Mouse (Mus musculus) hindbrain, postnatal 0 days (tissue): ENCODE results near the gene Gnb1. TPM values are rescaled to one million over a fixed set of nuclear protein-coding genes. Genes with fewer than 3 reads are reported as not detected.

Experiments
- ATAC-seq: fragments of 200-750 bp; cut with Nextera tagmentation; 2 replicates; pipeline ENCODE4 v1.8.0; 2017; ENCODE audit warnings: mild to moderate bottlenecking, moderate TSS enrichment, moderate library complexity
- DNase-seq: peaks from one replicate; pipeline ENCODE4 v3.0.0-alpha.2; 2015; ENCODE audit warnings: low spot score
- H3K27ac ChIP-seq: fragments of 300-500 bp; sonication (generic); 2 replicates; pipeline ENCODE4 v1.5.1; 2014; ENCODE audit warnings: mild to moderate bottlenecking
- H3K27me3 ChIP-seq: fragments of 300-500 bp; sonication (generic); 2 replicates; pipeline ENCODE4 v1.6.1; 2014; ENCODE audit warnings: low read length, mixed read lengths; ENCODE audit not compliant: insufficient read depth
- H3K36me3 ChIP-seq: fragments of 300-500 bp; sonication (generic); 2 replicates; pipeline ENCODE4 v1.6.1; 2014; ENCODE audit warnings: low read length, mixed read lengths; ENCODE audit not compliant: insufficient read depth
- H3K4me1 ChIP-seq: fragments of 300-500 bp; sonication (generic); 2 replicates; pipeline ENCODE4 v1.6.1; 2014; ENCODE audit warnings: antibody characterized with exemption, low read length, mixed read lengths; ENCODE audit not compliant: insufficient read depth
- H3K4me2 ChIP-seq: fragments of 300-500 bp; sonication (generic); 2 replicates; pipeline ENCODE4 v1.6.1; 2014; ENCODE audit warnings: low read depth, mild to moderate bottlenecking, low read length, moderate library complexity, mixed read lengths
- H3K4me3 ChIP-seq: fragments of 300-500 bp; sonication (generic); 2 replicates; pipeline ENCODE4 v1.5.1; 2014; ENCODE audit warnings: low read length
- H3K9ac ChIP-seq: fragments of 300-500 bp; sonication (generic); replicated peaks from 2 replicates; pipeline ENCODE4 v1.6.1; 2014; ENCODE audit warnings: mild to moderate bottlenecking, low read length, moderate library complexity, mixed read lengths
- H3K9me3 ChIP-seq: fragments of 300-500 bp; sonication (generic); 2 replicates; pipeline ENCODE4 v1.6.1; 2016; ENCODE audit warnings: low read length, mixed read lengths
- CTCF ChIP-seq: IDR thresholded peaks from 2 replicates; pipeline ENCODE4 v1.5.1; 2016; ENCODE audit warnings: antibody characterized with exemption, control low read depth, low read depth
- WGBS: fragments of 180-500 bp; shearing (Covaris S2); extraction: QIAGEN DNeasy Blood & Tissue Kit; methylation state at CpG from one replicate; pipeline ENCODE4 v1.1.7; 2014; 5-methylcytosine and 5-hydroxymethylcytosine counted together
- polyA plus RNA-seq: library from polyadenylated mRNA; unstranded; fragments of >200 nt; fragmentation: Nextera tagmentation; extraction: Ambion mirVana; gene quantifications from 2 replicates; pipeline ENCODE4 v1.2.1, GENCODE M21; 2015
- total RNA-seq: library from RNA; depleted of rRNA; stranded (reverse); fragments of >200 nt; gene quantifications from 2 replicates; pipeline ENCODE4 v1.2.3, GENCODE M21; 2014

Gene Gnb1
- total and polyA plus RNA-seq, 2 experiments from 2014 or later = 456 to 1,230 TPM

DNA sequence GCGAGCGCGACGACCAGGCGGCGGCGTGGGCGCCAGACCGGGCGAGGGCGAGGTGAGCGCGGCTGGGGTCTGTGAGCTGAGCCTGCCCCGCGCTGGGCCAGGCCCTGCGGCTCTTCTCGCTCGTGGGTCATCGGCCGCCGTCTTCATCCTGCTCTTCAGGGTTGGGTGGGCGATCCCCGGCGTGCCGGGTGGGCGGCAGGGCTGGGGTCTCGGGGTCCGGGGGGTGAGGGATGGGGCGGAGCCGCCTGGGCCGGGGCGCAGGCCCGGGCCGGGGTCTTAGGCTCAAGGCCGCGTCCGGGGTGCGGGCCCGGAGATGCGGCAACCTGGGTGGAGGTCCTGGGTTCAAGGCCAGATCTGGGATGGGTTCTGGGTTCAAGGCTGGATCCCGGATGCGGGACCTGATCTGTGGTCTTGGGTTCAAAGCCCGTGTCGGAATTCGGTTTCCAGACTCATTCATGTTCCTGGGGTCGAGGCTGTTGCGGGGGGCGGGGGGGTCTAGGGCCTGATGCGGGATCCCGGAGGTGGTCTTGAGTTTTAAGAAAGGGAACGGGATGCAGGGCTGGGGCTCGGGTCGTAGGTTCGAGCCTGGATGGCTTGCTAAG lies 469 bp downstream of the Gnb1 start:
- peak overlapping the region; percentile 99 for H3K4me3 ChIP-seq
- H3K27me3 ChIP-seq = no peaks in the 10 kb centered on the region
- WGBS = 1% methylated on average over 54 of the region's 54 CpGs
- no peak for TF ChIP-seq CTCF
- H3K4me1 ChIP-seq = peaks cover 25% of the 10 kb centered on the region
- no peaks in the 10 kb centered on the region for H3K36me3 ChIP-seq
- H3K9ac ChIP-seq = peak overlapping the region; percentile 100
- H3K27ac ChIP-seq = peak overlapping the region; percentile 98
- DNase-seq (peak; percentile 55), ATAC-seq (peak; percentile 72)
- H3K9me3 ChIP-seq = no peaks in the 10 kb centered on the region
- peak overlapping the region; percentile 75 for H3K4me2 ChIP-seq

DNA sequence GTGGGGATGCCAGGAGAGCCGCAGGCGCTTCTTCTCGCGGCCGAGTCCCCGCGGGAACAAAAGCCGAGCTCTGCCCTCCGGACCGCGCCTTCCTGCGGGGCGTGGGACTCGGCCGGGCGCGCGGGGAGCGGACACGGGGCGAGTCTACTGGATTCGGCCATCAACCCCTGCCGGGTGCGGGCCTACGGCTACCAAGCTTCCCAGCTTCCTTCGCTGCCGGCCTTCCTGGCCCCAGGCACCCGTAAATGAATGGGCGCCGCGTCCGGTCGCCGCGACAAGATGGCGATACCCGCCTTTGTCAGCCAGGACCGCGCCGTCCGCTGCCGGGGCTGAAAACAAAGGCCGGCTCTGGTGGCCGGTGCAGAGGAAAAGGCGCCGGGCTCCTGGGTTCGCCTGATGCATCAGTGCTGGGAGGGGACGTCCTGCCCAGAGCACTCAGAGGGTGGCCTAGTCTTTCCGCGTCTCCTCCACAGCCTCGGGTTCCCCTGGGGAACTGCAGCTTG lies 1.0 kb downstream of the Gnb1 start:
- DNase-seq (peak; percentile 66), ATAC-seq (peak; percentile 6; the same call in 1 of the 2 replicates)
- TF ChIP-seq CTCF = no peak
- H3K4me2 ChIP-seq = peak overlapping the region; percentile 75
- peaks cover 25% of the 10 kb centered on the region for H3K4me1 ChIP-seq
- peak overlapping the region; percentile 98 for H3K27ac ChIP-seq
- WGBS = under 1% methylated on average over 47 of the region's 51 CpGs
- H3K27me3 ChIP-seq = no peaks in the 10 kb centered on the region
- H3K36me3 ChIP-seq = no peaks in the 10 kb centered on the region
- H3K9me3 ChIP-seq = no peaks in the 10 kb centered on the region
- H3K9ac ChIP-seq = peak overlapping the region; percentile 100
- peak overlapping the region; percentile 99 for H3K4me3 ChIP-seq

DNA sequence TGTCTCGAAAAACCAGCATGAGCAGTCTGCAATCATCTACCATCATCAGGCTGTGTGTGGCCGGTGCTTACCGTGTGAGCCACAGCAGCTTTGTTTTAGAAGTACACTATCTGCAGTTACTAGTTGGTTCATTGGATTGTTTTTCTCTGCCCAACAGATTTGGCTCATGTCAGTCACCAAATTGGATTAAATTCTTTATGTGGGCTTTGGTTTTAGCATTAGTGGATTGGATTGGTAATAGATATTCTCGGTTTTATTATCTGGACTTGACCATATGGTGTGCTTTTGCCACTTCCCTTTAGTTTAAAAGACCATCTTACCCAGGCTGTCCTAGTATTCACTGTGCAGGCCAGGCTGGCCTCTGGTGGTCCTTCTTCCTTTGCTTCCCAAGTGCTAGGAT lies 3.7 kb downstream of the Gnb1 start:
- H3K4me1 ChIP-seq = peaks cover 22% of the 10 kb centered on the region
- ATAC-seq (no peak), DNase-seq (no peak)
- H3K9me3 ChIP-seq = no peaks in the 10 kb centered on the region
- no peaks in the 10 kb centered on the region for H3K27me3 ChIP-seq
- no peaks in the 10 kb centered on the region for H3K36me3 ChIP-seq
- 0 out of 2 replicates have a peak overlapping the region, but pooled peaks have one; percentile 75 for H3K4me2 ChIP-seq
- no peak overlapping the region for H3K4me3 ChIP-seq
- 0 out of 2 replicates have a peak overlapping the region, but pooled peaks have one; percentile 15 for H3K27ac ChIP-seq
- TF ChIP-seq CTCF = no peak
- no peak overlapping the region for H3K9ac ChIP-seq
- WGBS = 40% methylated on average over 4 of the region's 4 CpGs

DNA sequence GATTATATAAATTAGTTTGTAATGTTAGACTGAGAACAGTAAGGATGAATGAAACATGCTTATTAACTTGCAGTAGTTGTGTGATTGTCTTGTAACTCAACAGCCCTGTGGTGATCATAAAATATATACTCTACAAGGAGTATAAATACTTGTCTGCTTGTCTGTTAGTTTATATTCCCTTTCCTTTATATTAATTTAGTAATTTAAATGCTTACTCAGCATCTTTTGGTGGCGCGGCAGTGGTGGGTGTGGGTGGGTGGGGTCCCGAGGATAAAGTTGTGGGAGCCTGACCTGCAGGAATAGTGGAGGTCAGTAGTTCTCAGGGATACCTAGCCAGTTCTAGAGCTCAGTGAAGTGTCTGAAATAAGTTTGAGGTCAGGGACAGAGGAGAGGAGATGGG lies 6.8 kb downstream of the Gnb1 start:
- ATAC-seq (no peak), DNase-seq (no peak)
- WGBS = 81% methylated on average over 3 of the region's 3 CpGs
- H3K9me3 ChIP-seq = no peaks in the 10 kb centered on the region
- H3K27ac ChIP-seq = no peak overlapping the region
- no peaks in the 10 kb centered on the region for H3K36me3 ChIP-seq
- H3K27me3 ChIP-seq = no peaks in the 10 kb centered on the region
- peaks cover 14% of the 10 kb centered on the region for H3K4me1 ChIP-seq
- no peak for TF ChIP-seq CTCF
- no peak overlapping the region for H3K4me3 ChIP-seq
- no peak overlapping the region for H3K4me2 ChIP-seq
- no peak overlapping the region for H3K9ac ChIP-seq

DNA sequence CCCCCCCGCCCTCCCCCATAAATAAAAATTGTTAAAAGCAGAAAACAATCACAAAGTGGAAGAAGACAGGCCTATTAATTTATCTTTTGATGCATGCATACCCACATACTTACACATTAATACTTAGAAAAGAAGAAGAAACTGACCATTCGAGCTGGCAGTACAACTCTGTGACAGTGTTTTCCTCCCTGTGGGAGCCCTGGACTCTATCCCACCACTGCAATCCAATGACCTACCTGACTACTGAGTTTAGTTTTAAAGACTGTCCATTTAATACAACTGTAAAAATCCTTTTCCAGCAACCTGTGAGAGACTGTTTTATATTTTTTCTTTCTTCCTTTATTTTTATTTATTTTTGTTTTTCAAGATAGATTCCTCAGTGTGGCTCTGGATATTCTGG lies 10.0 kb downstream of the Gnb1 start:
- H3K27me3 ChIP-seq = no peaks in the 10 kb centered on the region
- no peak for DNase-seq
- ATAC-seq = no peak
- no peak overlapping the region for H3K9ac ChIP-seq
- no peak overlapping the region for H3K27ac ChIP-seq
- WGBS = 61% methylated on average over 2 of the region's 2 CpGs
- no peaks in the 10 kb centered on the region for H3K9me3 ChIP-seq
- no peaks in the 10 kb centered on the region for H3K36me3 ChIP-seq
- H3K4me2 ChIP-seq = no peak overlapping the region
- H3K4me3 ChIP-seq = no peak overlapping the region
- H3K4me1 ChIP-seq = peaks cover 3% of the 10 kb centered on the region; the same call in 1 of the 2 replicates
- TF ChIP-seq CTCF = no peak

DNA sequence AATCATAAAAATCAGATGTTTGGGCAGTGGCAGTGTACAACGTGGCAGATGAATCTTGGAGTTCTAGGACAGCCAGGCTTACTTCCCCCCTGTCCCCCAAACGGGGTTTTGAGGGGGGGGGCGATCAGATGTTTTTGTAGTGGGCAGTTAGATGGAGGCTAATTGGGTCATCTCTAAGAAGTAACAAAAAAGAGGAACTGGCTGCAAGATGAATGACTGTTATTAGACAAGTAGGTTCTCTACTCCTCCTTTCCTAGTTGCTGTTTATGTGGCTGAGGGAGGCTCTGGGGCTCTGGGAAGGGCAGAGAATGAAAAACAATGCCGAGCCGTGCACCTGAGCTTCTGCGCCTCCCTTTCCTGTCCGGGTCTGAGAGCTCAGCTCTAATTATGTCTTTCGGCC lies 13.9 kb downstream of the Gnb1 start:
- ATAC-seq (no peak), DNase-seq (no peak)
- Histone ChIP-seq H3K4me3 (no peak overlapping the region), H3K4me1 (peaks cover 8% of the 10 kb centered on the region; the same call in 1 of the 2 replicates), H3K9ac (no peak overlapping the region), H3K36me3 (no peaks in the 10 kb centered on the region), H3K4me2 (no peak overlapping the region), H3K27me3 (no peaks in the 10 kb centered on the region), H3K27ac (no peak overlapping the region), H3K9me3 (no peaks in the 10 kb centered on the region)
- no peak for TF ChIP-seq CTCF
- 64% methylated on average over 8 of the region's 8 CpGs for WGBS

DNA sequence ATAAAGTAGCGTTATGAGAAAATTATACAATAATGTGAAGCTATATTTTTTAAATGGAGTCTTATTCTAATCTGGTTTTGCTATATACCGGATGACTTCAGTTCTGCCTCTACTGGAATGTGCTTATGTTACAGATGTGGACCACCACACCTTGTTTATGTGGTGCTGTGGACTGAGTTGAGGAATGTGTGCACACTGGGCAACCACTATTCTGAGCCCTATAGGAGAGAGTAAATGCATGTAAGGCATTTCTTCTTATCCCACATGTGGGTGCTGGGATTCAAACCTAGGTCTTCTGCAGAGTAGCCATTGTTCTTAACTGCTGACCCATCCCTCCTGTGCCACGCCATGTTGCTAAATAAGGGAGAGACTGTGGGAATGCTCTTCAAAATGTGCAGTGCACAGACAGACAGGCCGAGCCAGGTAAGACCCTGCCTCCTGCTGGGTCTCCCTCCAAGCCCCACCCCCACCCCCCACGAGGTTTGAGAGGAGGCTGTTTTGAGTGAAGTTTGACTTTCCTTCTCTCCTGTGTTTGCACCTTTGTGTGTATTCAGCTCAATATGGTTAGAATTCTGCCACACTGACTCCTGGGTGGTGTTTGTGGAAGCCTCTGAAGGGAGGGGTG lies 14.6 kb downstream of the Gnb1 start:
- H3K4me2 ChIP-seq = no peak overlapping the region
- DNase-seq (no peak), ATAC-seq (no peak)
- no peak overlapping the region for H3K4me3 ChIP-seq
- peaks cover 8% of the 10 kb centered on the region; the same call in 1 of the 2 replicates for H3K4me1 ChIP-seq
- no peaks in the 10 kb centered on the region for H3K9me3 ChIP-seq
- H3K27me3 ChIP-seq = no peaks in the 10 kb centered on the region
- TF ChIP-seq CTCF = no peak
- no peaks in the 10 kb centered on the region for H3K36me3 ChIP-seq
- 80% methylated on average over 5 of the region's 5 CpGs for WGBS
- H3K27ac ChIP-seq = no peak overlapping the region
- H3K9ac ChIP-seq = no peak overlapping the region
